Mouse (Mus musculus): ENCODE measurements around the gene Blm. TPM values are rescaled to one million over a fixed set of nuclear protein-coding genes. Genes with fewer than 3 reads are reported as not detected.

Gene Blm
- polyA plus RNA-seq, 1 experiment from 2014 or later: 3.2 TPM

DNA sequence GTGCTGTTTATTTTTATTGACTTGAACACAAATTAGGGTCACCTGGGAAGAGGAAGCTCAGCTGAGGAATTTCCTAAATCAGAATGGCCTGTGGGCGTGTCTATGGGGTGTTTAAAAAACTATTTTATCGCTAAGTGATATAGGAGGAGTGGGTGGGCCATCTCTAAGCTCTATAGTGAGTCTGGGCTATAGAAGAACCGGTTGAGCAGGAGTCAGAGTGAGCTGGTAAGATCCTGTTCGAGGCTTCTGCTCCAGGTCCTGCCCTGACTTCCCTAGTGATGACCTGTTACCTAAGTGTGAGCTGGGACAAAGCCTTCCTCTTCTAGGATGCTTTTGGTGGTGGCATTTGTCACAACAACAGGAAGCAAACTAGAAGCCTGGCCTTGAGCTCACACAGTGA is 94.2 kb downstream of the Blm start:
- 40% methylated on average over 4 of the region's 4 CpGs for WGBS
- DNase-seq (ENCODE audit: low spot score): no peak
- no peak overlapping the region for H3K9ac ChIP-seq (ENCODE audit: low read length)
- 0 out of 2 replicates have a peak, but pooled peaks cover 5% of the 10 kb centered on the region for H3K4me1 ChIP-seq (replicated peaks; ENCODE audit: control insufficient read depth, insufficient read depth)
- no peaks in the 10 kb centered on the region for H3K9me3 ChIP-seq (ENCODE audit: control insufficient read depth, low read length)
- 0 out of 2 replicates have a peak, but pooled peaks have one; percentile 31 for ATAC-seq (ENCODE audit: low FRiP score, low TSS enrichment)
- no peaks in the 10 kb centered on the region for H3K27me3 ChIP-seq (ENCODE audit: control insufficient read depth, insufficient read depth, low read length)
- H3K4me3 ChIP-seq (ENCODE audit: low read depth, low read length): no peak overlapping the region
- H3K4me2 ChIP-seq (replicated peaks; ENCODE audit: low read depth): no peak overlapping the region
- H3K27ac ChIP-seq (replicated peaks): no peak overlapping the region
- H3K36me3 ChIP-seq (ENCODE audit: control insufficient read depth, insufficient read depth, low read length): no peaks in the 10 kb centered on the region
- TF ChIP-seq CTCF (IDR thresholded peaks at IDR 0.05; ENCODE audit: low read depth): no peak
- no peak for TF ChIP-seq EP300 (optimal IDR thresholded peaks at IDR 0.05)

DNA sequence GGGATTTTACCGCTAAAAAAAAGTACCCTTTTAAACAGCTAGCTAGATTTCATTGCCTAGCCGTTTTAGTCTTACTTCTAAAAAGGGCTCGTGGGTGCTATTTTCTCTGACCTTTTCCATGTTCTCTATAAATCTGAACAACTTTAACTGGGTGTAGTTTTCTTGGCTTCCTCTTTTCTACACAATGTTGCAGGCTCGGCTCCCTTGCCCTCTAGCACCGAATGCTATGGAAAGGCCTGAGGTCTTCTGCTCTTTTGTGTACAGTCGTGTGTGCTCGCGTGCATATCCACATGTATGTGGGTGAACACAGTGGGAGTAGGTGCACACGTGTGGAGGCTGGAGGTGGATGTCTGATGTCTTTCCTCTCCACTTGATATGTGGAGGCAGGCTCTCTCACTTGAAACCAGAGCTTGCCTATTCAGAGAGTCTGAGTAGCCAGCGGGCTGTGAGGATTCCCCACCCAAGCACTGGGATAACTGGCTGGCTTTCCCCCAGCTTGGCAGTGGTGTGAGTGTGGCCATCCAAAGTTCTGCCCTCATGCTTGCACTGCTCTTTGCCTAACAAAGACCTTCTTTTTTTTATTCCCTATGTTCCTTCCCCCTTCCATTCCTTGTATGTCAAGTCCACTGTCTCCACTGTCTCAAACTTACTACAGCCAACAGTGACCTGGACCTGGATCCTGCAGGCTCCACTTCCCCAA is 95.0 kb downstream of the Blm start:
- Histone ChIP-seq H3K27me3 (ENCODE audit: control insufficient read depth, insufficient read depth, low read length) (no peaks in the 10 kb centered on the region), H3K36me3 (ENCODE audit: control insufficient read depth, insufficient read depth, low read length) (no peaks in the 10 kb centered on the region), H3K4me2 (replicated peaks; ENCODE audit: low read depth) (no peak overlapping the region), H3K27ac (replicated peaks) (no peak overlapping the region), H3K9ac (ENCODE audit: low read length) (no peak overlapping the region), H3K4me3 (ENCODE audit: low read depth, low read length) (no peak overlapping the region), H3K9me3 (ENCODE audit: control insufficient read depth, low read length) (no peaks in the 10 kb centered on the region), H3K4me1 (replicated peaks; ENCODE audit: control insufficient read depth, insufficient read depth) (0 out of 2 replicates have a peak, but pooled peaks cover 2% of the 10 kb centered on the region)
- no peak for ATAC-seq (ENCODE audit: low FRiP score, low TSS enrichment)
- no peak for DNase-seq (ENCODE audit: low spot score)
- 74% methylated on average over 10 of the region's 10 CpGs for WGBS
- TF ChIP-seq CTCF (IDR thresholded peaks at IDR 0.05; ENCODE audit: low read depth) (no peak), EP300 (optimal IDR thresholded peaks at IDR 0.05) (no peak)

DNA sequence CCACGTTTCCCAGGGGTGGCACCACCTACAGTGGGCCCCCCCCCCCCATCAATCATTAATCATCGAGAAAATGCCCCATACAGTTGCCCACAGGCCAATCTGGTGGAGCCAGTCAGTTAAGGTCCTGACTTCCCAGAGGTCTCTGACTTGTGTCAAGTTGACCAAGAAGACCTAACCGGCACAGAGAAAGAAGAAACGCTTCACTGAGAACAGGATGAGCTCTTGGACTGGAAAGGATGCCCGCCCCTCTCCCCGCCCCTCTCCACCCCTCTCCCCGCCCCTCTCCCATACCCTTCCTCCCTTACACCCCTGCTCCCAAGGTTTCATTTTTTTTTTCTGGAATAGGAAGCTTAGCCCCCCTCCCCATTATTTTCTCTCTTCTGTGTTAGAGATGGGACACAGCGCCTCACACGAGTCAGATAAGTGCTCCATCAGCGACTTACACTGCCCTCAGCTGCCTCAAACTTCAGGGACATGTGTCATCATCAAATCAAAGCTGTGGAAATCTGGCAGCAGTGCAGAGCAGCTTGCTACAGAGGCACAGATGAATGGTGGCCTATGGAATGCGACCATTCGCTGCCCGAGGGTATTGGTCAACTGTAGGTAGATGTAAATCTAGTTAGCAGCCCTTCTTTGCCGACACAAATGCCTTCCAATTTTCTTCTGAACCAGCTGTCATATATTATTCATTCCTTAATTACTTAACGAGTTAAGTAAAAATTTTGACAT is 95.7 kb downstream of the Blm start:
- DNase-seq (ENCODE audit: low spot score) (no peak), ATAC-seq (ENCODE audit: low FRiP score, low TSS enrichment) (no peak)
- WGBS: 36% methylated on average over 15 of the region's 15 CpGs
- no peak overlapping the region; the same call in 1 of the 2 replicates for H3K9ac ChIP-seq (ENCODE audit: low read length)
- no peak for TF ChIP-seq EP300 (optimal IDR thresholded peaks at IDR 0.05)
- no peak for TF ChIP-seq CTCF (IDR thresholded peaks at IDR 0.05; ENCODE audit: low read depth)
- no peak overlapping the region for H3K4me2 ChIP-seq (replicated peaks; ENCODE audit: low read depth)
- no peak overlapping the region for H3K4me3 ChIP-seq (ENCODE audit: low read depth, low read length)
- H3K4me1 ChIP-seq (replicated peaks; ENCODE audit: control insufficient read depth, insufficient read depth): 0 out of 2 replicates have a peak, but pooled peaks cover 2% of the 10 kb centered on the region
- no peaks in the 10 kb centered on the region for H3K27me3 ChIP-seq (ENCODE audit: control insufficient read depth, insufficient read depth, low read length)
- H3K27ac ChIP-seq (replicated peaks): no peak overlapping the region
- H3K9me3 ChIP-seq (ENCODE audit: control insufficient read depth, low read length): no peaks in the 10 kb centered on the region
- H3K36me3 ChIP-seq (ENCODE audit: control insufficient read depth, insufficient read depth, low read length): no peaks in the 10 kb centered on the region

DNA sequence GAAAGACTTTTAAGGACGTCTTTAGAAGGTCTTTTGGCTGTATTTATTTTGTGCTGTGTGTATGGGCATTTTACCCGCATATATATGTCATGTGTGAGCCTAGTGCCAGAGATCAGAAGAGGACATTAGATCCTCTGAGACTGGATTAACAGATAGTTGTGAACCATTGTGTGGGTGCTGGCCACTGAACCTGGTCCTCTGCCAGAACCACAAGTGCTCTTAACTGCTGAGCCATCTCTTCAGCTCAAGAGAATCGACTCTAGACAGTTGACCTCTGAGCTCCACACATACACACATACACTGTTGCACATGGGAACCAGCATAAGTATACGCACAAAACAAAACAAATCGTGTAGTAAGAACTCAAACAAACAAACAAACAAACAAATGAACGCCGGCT is 98.3 kb downstream of the Blm start:
- H3K27me3 ChIP-seq (ENCODE audit: control insufficient read depth, insufficient read depth, low read length): no peaks in the 10 kb centered on the region
- H3K27ac ChIP-seq (replicated peaks): no peak overlapping the region
- ATAC-seq (ENCODE audit: low FRiP score, low TSS enrichment): no peak
- H3K4me2 ChIP-seq (replicated peaks; ENCODE audit: low read depth): no peak overlapping the region
- TF ChIP-seq CTCF (IDR thresholded peaks at IDR 0.05; ENCODE audit: low read depth) (no peak), EP300 (optimal IDR thresholded peaks at IDR 0.05) (no peak)
- no peak overlapping the region for H3K9ac ChIP-seq (ENCODE audit: low read length)
- no peak overlapping the region for H3K4me3 ChIP-seq (ENCODE audit: low read depth, low read length)
- DNase-seq (ENCODE audit: low spot score): no peak
- 71% methylated on average over 7 of the region's 7 CpGs for WGBS
- H3K36me3 ChIP-seq (ENCODE audit: control insufficient read depth, insufficient read depth, low read length): no peaks in the 10 kb centered on the region
- H3K9me3 ChIP-seq (ENCODE audit: control insufficient read depth, low read length): no peaks in the 10 kb centered on the region
- no peaks in the 10 kb centered on the region for H3K4me1 ChIP-seq (replicated peaks; ENCODE audit: control insufficient read depth, insufficient read depth)

DNA sequence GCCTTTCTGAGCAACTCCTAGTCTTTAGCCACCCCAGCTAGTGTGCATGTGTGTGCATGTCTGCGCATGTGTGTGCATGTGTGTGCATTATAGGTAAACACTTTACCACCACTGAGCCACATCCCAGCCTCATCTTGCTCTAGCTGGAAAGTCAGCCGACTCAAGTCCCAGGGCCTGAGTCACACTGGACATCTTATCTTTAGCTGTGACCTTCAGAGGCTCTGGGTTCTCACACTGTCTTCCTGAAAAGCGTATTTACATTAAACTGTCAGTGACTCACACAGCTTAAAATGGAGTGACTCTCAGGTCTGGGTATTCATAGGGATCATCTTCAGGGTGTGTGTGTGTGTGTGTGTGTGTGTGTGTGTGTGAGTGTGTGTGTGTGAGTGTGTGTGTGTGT is 99.3 kb downstream of the Blm start:
- no peaks in the 10 kb centered on the region for H3K4me1 ChIP-seq (replicated peaks; ENCODE audit: control insufficient read depth, insufficient read depth)
- no peaks in the 10 kb centered on the region for H3K9me3 ChIP-seq (ENCODE audit: control insufficient read depth, low read length)
- H3K27me3 ChIP-seq (ENCODE audit: control insufficient read depth, insufficient read depth, low read length): no peaks in the 10 kb centered on the region
- TF ChIP-seq CTCF (IDR thresholded peaks at IDR 0.05; ENCODE audit: low read depth) (no peak), EP300 (optimal IDR thresholded peaks at IDR 0.05) (no peak)
- DNase-seq (ENCODE audit: low spot score) (no peak), ATAC-seq (ENCODE audit: low FRiP score, low TSS enrichment) (peak; percentile 77)
- H3K36me3 ChIP-seq (ENCODE audit: control insufficient read depth, insufficient read depth, low read length): no peaks in the 10 kb centered on the region
- WGBS: 44% methylated on average over 3 of the region's 3 CpGs
- no peak overlapping the region for H3K4me3 ChIP-seq (ENCODE audit: low read depth, low read length)
- H3K4me2 ChIP-seq (replicated peaks; ENCODE audit: low read depth): no peak overlapping the region
- no peak overlapping the region for H3K27ac ChIP-seq (replicated peaks)
- H3K9ac ChIP-seq (ENCODE audit: low read length): no peak overlapping the region

DNA sequence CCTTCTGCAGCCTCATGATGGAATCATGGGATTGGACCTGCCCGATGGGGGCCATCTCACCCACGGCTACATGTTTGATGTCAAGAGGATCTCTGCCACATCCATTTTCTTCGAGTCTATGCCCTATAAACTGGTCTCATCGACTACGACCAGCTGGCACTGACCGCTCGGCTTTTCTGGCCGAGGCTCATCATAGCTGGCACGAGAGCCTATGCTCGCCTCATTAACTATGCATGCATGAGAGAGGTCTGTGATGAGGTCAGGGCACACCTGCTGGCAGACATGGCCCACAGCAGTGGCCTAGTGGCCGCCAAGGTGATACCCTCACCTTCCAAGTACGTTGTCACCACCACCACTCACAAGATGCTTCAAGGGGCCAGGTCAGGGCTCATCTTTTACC is 105.3 kb downstream of the Blm start:
- WGBS: 90% methylated on average over 12 of the region's 12 CpGs
- Histone ChIP-seq H3K36me3 (ENCODE audit: control insufficient read depth, insufficient read depth, low read length) (no peaks in the 10 kb centered on the region), H3K4me2 (replicated peaks; ENCODE audit: low read depth) (no peak overlapping the region), H3K4me1 (replicated peaks; ENCODE audit: control insufficient read depth, insufficient read depth) (no peaks in the 10 kb centered on the region), H3K27me3 (ENCODE audit: control insufficient read depth, insufficient read depth, low read length) (no peaks in the 10 kb centered on the region), H3K9ac (ENCODE audit: low read length) (no peak overlapping the region), H3K27ac (replicated peaks) (no peak overlapping the region), H3K4me3 (ENCODE audit: low read depth, low read length) (no peak overlapping the region), H3K9me3 (ENCODE audit: control insufficient read depth, low read length) (no peaks in the 10 kb centered on the region)
- DNase-seq (ENCODE audit: low spot score) (no peak), ATAC-seq (ENCODE audit: low FRiP score, low TSS enrichment) (no peak)
- TF ChIP-seq CTCF (IDR thresholded peaks at IDR 0.05; ENCODE audit: low read depth) (no peak), EP300 (optimal IDR thresholded peaks at IDR 0.05) (no peak)

Measured in stomach, postnatal 0 days (tissue).